Mouse (Mus musculus): ENCODE data around the gene Mier3. TPM values are rescaled to one million over a fixed set of nuclear protein-coding genes. Genes with fewer than 3 reads are reported as not detected.

Mier3 gene
- 0.61 and 2.0 TPM in 2 replicates for polyA plus RNA-seq (2012; ENCODE audit: low replicate concordance)

DNA sequence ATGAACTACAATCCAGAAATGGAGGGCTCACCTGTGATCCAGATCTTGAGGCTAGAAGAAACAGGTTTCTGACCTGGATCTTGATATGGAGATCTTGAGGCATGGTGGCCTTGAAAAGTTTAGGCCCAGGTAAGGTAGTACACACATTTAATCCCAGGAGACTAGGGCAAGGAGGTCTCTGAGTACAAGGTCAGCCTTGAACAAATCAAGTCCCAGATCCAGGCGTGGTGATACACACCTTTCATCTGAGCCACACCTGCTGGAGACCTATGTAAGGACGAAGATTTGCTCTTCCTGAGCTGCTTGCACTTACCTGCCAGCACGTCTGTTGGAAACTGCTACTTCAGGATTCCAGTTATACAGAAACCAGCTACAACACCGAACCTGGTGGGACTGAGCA is at the start of gene Mier3:
Mier3 (plus strand) TSS at position 301 of the 400 bp plus-strand sequence.

Other genes starting within 250 kb of the Mier3 start
- 3.6 and 15.0 TPM in 2 replicates for gene Gpbp1, start 190.9 kb upstream of the Mier3 start, polyA plus RNA-seq (2012; ENCODE audit: low replicate concordance)
- not detected in 2 replicates for gene Gm49496, start 131.0 kb upstream of the Mier3 start, polyA plus RNA-seq (2012; ENCODE audit: low replicate concordance)
- not detected in 2 replicates for gene Gm10198, start 88.2 kb upstream of the Mier3 start, polyA plus RNA-seq (2012; ENCODE audit: low replicate concordance)
- gene Map3k1, start 128.0 kb downstream of the Mier3 start, polyA plus RNA-seq (2012; ENCODE audit: low replicate concordance): 115 and 214 TPM in 2 replicates